Mouse (Mus musculus) liver, embryonic 16.5 days (tissue): Measurements from ENCODE around the gene 9930111J21Rik2. TPM values are rescaled to one million over a fixed set of nuclear protein-coding genes. Genes with fewer than 3 reads are reported as not detected.
"Not testable (repeated sequence)": the region's sequence is repeated elsewhere in the genome, so short reads cannot be mapped to it uniquely, and the experiment has no call there.

Experiments used
- ATAC-seq: fragments of 200-750 bp; cut with Nextera tagmentation; 2 replicates; pipeline ENCODE4 v1.8.0; 2017; ENCODE audit warnings: low read depth, mild to moderate bottlenecking, moderate number of reproducible peaks, moderate library complexity
- H3K27ac ChIP-seq: fragments of 300-500 bp; sonication (generic); 2 replicates; pipeline ENCODE4 v1.5.1; 2014; ENCODE audit warnings: mild to moderate bottlenecking, low read length
- H3K27me3 ChIP-seq: fragments of 300-500 bp; sonication (generic); 2 replicates; pipeline ENCODE4 v1.6.1; 2014; ENCODE audit warnings: low read depth, low read length, mixed read lengths; ENCODE audit not compliant: control insufficient read depth, insufficient read depth
- H3K36me3 ChIP-seq: fragments of 300-500 bp; sonication (generic); 2 replicates; pipeline ENCODE4 v1.6.1; 2014; ENCODE audit warnings: mild to moderate bottlenecking; ENCODE audit not compliant: control insufficient read depth, insufficient read depth
- H3K4me1 ChIP-seq: fragments of 300-500 bp; sonication (generic); 2 replicates; pipeline ENCODE4 v1.6.1; 2014; ENCODE audit warnings: low read depth, low read length, mixed read lengths; ENCODE audit not compliant: control insufficient read depth
- H3K4me2 ChIP-seq: fragments of 300-500 bp; sonication (generic); 2 replicates; pipeline ENCODE4 v1.6.1; 2014; ENCODE audit warnings: low read depth, low read length, mixed read lengths
- H3K4me3 ChIP-seq: fragments of 300-500 bp; sonication (generic); 2 replicates; pipeline ENCODE4 v1.5.1; 2014; ENCODE audit warnings: low read depth, mild to moderate bottlenecking, low read length
- H3K9ac ChIP-seq: fragments of 300-500 bp; sonication (generic); 2 replicates; pipeline ENCODE4 v1.6.1; 2014; ENCODE audit warnings: low read depth, low read length
- H3K9me3 ChIP-seq: fragments of 300-500 bp; sonication (generic); replicated peaks from 2 replicates; pipeline ENCODE4 v1.6.1; 2016; ENCODE audit warnings: low read length; ENCODE audit not compliant: control insufficient read depth
- WGBS: fragments of 180-500 bp; shearing (Covaris S2); extraction: QIAGEN DNeasy Blood & Tissue Kit; methylation state at CpG from one replicate; pipeline ENCODE4 v1.1.7; 2014; ENCODE audit not compliant: insufficient replicate concordance; 5-methylcytosine and 5-hydroxymethylcytosine counted together
- polyA plus RNA-seq: library from polyadenylated mRNA; unstranded; fragments of >200 nt; fragmentation: Nextera tagmentation; extraction: Ambion mirVana; gene quantifications from 2 replicates; pipeline ENCODE4 v1.2.1, GENCODE M21; 2015

9930111J21Rik2 gene
- polyA plus RNA-seq, 1 experiment from 2014 or later: 1.5 TPM

DNA sequence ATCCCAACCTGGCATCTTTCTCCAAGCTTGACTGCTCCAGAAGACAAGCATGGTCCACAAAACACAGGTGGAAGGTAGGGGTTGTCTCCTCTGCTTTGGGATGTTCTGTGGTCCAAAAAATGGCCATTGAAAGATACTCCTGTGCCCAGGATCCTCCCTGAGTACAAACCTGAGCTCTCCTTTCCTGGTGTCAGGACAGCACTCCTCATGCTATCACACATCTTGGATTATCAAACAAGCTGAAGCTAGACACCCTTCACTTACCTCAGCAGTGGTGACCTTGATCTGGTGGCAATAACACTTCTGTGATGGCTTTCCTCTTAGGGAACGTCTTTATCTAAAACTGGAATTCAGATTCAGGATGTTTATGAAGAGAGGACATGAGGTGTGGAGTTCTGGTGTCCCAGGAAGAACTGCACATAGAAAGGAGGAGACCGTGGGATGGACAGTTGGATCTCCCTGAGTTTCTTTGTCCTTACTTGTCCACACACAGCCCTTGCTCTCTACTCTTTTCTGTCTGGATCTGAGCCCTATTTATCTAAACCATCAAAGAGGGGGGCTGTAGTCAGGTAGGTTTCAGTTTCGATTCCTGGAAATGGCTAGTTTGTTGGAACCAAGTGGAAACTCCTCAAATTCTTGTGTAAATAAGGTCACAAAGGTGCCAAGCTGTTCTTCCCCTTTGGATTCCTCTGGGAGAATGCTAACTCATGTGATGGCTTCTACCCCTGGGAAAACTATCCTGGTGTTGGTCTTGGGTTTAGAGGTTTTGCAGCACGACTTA is 59.1 kb downstream of the 9930111J21Rik2 start, which contains the start of gene Gm12185:
Gm12185 (minus strand) TSS at position 487 of the 781 bp plus-strand sequence.
- not testable (repeated sequence) for H3K27me3 ChIP-seq, H3K36me3 ChIP-seq, H3K9ac ChIP-seq, H3K27ac ChIP-seq, H3K9me3 ChIP-seq, H3K4me3 ChIP-seq, H3K4me1 ChIP-seq, ATAC-seq, H3K4me2 ChIP-seq
- 41% methylated on average over 4 of the region's 4 CpGs for WGBS

DNA sequence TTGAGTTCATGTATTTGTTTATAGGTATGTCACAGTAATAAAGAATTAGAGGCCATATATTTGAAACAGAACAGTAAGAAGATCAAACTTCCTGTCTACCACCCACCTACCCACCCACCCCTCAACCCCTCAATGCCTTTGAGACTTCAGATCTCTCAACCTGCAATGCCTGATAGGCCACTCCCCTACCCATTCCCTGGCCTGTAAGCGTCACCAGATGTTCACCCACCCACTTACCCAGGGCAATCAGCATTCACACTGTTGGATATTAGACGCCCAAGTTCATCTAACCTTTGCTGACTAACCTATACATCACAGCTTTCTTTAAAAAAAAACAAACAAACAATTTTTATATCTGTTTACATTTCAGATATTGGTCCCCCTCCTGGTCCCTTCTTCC is 61.1 kb downstream of the 9930111J21Rik2 start:
- 46% methylated on average over 2 of the region's 2 CpGs for WGBS
- H3K4me2 ChIP-seq, ATAC-seq: not testable (repeated sequence)

DNA sequence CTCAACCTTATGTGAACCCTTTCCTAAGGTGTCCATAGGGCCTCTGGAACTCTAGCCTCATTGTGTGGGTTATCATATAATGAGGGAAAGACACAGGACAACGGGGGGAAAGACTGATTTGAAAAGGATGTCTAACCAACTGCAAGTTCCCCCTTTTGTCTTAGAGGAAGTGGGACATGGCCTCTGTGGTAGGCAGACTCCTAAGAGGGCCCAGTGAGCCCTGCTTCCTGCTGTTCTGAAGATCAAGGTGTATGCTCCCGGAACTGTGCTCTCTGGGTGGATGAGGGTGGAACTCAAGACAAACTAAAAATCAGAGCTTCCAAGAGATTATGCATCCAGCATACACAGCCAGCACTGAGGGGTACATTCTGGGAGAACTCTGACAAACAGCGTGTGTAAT is 62.8 kb downstream of the 9930111J21Rik2 start:
- not testable (repeated sequence) for H3K4me2 ChIP-seq, H3K4me3 ChIP-seq, ATAC-seq, H3K36me3 ChIP-seq, H3K27ac ChIP-seq, H3K9ac ChIP-seq, H3K27me3 ChIP-seq, H3K9me3 ChIP-seq, H3K4me1 ChIP-seq
- WGBS: 35% methylated on average over 2 of the region's 3 CpGs

More for the DNA sequence above, 61.1 kb downstream of the 9930111J21Rik2 start:
- not testable (repeated sequence) for H3K4me3 ChIP-seq, H3K9ac ChIP-seq, H3K27ac ChIP-seq, H3K36me3 ChIP-seq, H3K9me3 ChIP-seq, H3K4me1 ChIP-seq, H3K27me3 ChIP-seq

DNA sequence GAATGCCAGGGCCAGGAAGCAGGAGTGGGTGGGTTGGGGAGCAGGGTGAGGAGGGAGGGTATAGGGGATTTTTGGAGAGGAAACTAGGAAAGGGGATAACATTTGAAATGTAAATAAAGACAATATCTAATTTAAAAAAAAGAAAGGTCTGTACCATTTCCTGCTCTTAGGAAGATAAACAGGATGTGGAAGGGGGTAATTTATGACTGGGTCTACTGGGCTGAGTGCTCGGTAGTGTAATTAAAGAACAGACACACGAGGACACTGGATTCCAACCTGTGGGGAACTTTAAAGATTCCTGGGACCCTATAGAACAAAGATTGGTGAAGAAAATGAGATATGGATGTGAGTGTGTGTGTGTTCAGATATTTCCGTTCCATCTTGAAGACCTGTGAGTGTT is 68.2 kb downstream of the 9930111J21Rik2 start:
- H3K36me3 ChIP-seq, ATAC-seq, H3K4me3 ChIP-seq, H3K27ac ChIP-seq, H3K4me2 ChIP-seq, H3K9me3 ChIP-seq, H3K27me3 ChIP-seq, H3K9ac ChIP-seq, H3K4me1 ChIP-seq: not testable (repeated sequence)
- no CpG with 5 or more reads among the region's 3 CpGs for WGBS

DNA sequence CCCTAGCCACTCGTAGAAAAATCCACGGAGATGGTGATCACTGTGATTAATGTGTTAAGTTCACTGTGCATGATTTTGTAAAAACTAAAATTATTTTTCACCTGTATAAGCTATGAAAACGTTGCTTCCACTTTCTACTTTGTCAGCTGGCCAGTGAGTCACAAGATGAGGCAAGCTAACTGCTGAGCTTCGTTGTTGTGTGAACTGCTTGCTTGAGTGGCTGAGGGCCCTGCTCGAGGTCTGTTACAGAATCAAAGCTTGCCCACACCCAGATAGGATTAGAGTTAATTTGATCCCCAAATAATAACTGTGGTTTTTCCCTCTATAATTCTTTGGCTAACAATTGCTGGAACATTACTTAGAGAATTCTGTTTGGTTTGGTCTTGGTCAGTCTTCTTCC is 71.0 kb downstream of the 9930111J21Rik2 start:
- no CpG with 5 or more reads among the region's 5 CpGs for WGBS
- H3K4me1 ChIP-seq: not testable (repeated sequence)

DNA sequence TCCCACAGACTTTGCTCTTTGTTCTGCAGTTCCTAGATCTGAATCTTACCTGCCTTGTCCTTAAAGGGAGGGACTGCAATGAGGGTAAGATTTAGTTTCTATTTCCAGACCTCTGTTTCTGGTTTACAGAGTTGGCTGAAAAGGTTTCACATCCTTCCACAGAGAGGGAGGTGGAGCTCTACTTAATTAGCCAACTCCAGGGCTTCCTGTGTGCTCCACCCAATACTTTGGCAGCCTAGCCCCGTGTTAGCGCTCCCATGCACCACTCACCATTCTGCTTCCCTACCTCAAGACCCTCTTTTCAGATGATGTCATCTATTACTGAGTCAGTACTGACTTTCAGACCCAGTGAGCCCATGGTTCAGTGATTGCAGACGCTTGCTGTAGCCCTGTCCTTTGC is 71.8 kb downstream of the 9930111J21Rik2 start, which contains the start of gene 9930111J21Rik1:
9930111J21Rik1 (minus strand) TSS at position 148 of the 400 bp plus-strand sequence.
- H3K27ac ChIP-seq, H3K9ac ChIP-seq, H3K4me2 ChIP-seq, H3K27me3 ChIP-seq, H3K4me1 ChIP-seq, H3K9me3 ChIP-seq, H3K4me3 ChIP-seq, H3K36me3 ChIP-seq: not testable (repeated sequence)
- no CpG with 5 or more reads among the region's 3 CpGs for WGBS
- ATAC-seq: peak; percentile 37; the same call in 1 of the 2 replicates

More for the DNA sequence above, 71.0 kb downstream of the 9930111J21Rik2 start:
- H3K9ac ChIP-seq, H3K27me3 ChIP-seq, H3K9me3 ChIP-seq, ATAC-seq, H3K27ac ChIP-seq, H3K4me3 ChIP-seq, H3K4me2 ChIP-seq, H3K36me3 ChIP-seq: not testable (repeated sequence)

DNA sequence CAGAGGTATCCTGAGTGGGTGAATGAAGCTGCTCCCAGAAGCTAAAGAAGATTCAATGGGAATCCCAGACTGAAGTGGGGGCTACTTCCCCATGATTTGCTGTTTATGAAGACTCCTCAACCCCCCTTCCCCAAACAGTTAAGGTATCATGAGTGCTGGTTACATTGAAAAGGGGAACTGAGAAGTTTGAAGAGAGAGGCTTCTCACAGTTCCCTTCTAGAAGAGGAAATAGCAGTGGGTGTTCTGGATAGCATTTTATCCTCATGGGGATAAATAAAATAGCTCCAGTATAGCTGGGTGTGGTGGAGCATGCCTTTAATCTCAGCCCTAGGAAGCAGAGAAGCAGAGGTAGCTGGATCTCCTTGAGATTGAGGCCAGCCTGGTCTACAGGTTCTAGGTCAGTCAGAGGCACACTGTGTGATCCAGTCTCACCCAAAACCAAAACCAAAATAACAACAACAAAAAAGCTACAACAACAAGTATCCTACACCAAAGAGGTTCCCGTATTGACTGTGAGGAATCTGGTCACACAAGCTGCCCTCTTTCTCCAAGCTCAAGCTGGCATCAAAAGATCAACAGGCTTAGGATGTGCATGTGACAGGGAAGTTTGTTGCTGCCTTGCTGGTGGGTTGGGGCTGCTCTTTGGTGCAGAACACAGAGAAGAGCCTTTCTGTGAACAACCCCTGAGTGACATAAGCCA is 72.7 kb downstream of the 9930111J21Rik2 start, which contains the start of gene Olfr56:
Olfr56 (plus strand) TSS at position 650 of the 700 bp plus-strand sequence.
- H3K4me1 ChIP-seq, ATAC-seq, H3K4me3 ChIP-seq, H3K9ac ChIP-seq, H3K27me3 ChIP-seq, H3K36me3 ChIP-seq, H3K9me3 ChIP-seq, H3K27ac ChIP-seq, H3K4me2 ChIP-seq: not testable (repeated sequence)
- WGBS: no CpG with 5 or more reads among the region's 1 CpGs

DNA sequence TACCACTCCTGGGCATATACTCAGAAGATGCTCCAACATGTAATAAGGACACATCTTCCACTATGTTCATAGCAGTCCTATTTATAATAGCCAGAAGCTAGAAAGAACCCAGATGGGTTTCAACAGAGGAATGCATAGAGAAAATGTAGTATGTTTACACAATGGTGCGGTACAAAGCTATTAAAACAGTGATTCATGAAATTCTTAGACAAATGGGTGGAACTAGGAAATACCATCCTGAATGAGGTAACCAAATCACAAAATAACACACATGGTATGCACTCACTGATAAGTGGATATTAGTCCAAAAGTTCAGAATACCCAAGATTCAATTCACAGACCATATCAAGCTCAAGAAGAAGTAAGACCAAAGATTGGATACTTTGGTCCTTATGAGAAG is 76.4 kb downstream of the 9930111J21Rik2 start:
- not testable (repeated sequence) for H3K36me3 ChIP-seq, H3K27me3 ChIP-seq, H3K4me3 ChIP-seq, H3K4me1 ChIP-seq, H3K9me3 ChIP-seq, H3K4me2 ChIP-seq, H3K9ac ChIP-seq, H3K27ac ChIP-seq, ATAC-seq
- no CpG with 5 or more reads among the region's 1 CpGs for WGBS
